In genomic region chr14:21989291-21989913, GRCm38 (mm10) we compare ENCODE assay signal across 8 mouse cellular contexts. TPM values are rescaled to one million over a fixed set of nuclear protein-coding genes. Genes with fewer than 3 reads are reported as not detected.
A peak's percentile ranks its signal among the peaks of the same experiment; 100 is the strongest.
DNase-seq lines count a peak whose midpoint lies in the region; ATAC-seq lines count a peak whose summit lies in the region.

Zfp503 (minus strand) TSS chr14:21989601.

- peak within 1 kb of the TSS; percentile 81 for H3K4me2 ChIP-seq in embryonic facial prominence, embryonic 14.5 days (ENCODE audit: low read depth, low read length)
- H3K4me2 ChIP-seq in heart, embryonic 15.5 days = peak within 1 kb of the TSS; percentile 98
- peak within 1 kb of the TSS; percentile 86 for H3K4me2 ChIP-seq in stomach, embryonic 16.5 days (ENCODE audit: low read depth, low read length)

- H3K4me1 ChIP-seq in megakaryocyte, embryonic 14.5 days = peaks cover 62% of the 10 kb centered on the region
- H3K4me1 ChIP-seq in embryonic facial prominence, embryonic 14.5 days (ENCODE audit: control insufficient read depth, insufficient read depth, low read length) = peaks cover 14% of the 10 kb centered on the region; the same call in 1 of the 2 replicates
- H3K4me1 ChIP-seq in heart, embryonic 15.5 days (replicated peaks) = peaks cover 58% of the 10 kb centered on the region
- H3K4me1 ChIP-seq in stomach, embryonic 16.5 days (ENCODE audit: control insufficient read depth, insufficient read depth, low read length) = peaks cover 13% of the 10 kb centered on the region

- H3K27ac ChIP-seq in embryonic facial prominence, embryonic 14.5 days (replicated peaks; ENCODE audit: low read depth, low read length) = peak within 1 kb of the TSS; percentile 89
- peak within 1 kb of the TSS; percentile 94 for H3K27ac ChIP-seq in heart, embryonic 15.5 days
- peak within 1 kb of the TSS; percentile 99 for H3K27ac ChIP-seq in stomach, embryonic 16.5 days (ENCODE audit: low read length)

- DNase-seq in embryonic facial prominence, embryonic 14.5 days (ENCODE audit: low spot score) = peak; percentile 94
- DNase-seq in kidney, postnatal 14 days = peak; percentile 88
- peak; percentile 82 to 88 for DNase-seq in lung, postnatal 4 days
- DNase-seq in cerebellum, adult 11-12 months = no peak

- H3K9ac ChIP-seq in embryonic facial prominence, embryonic 14.5 days (ENCODE audit: low read depth, low read length) = peak within 1 kb of the TSS; percentile 71
- peak within 1 kb of the TSS; percentile 44 for H3K9ac ChIP-seq in heart, embryonic 15.5 days
- H3K9ac ChIP-seq in stomach, embryonic 16.5 days (ENCODE audit: low read length) = peak within 1 kb of the TSS; percentile 83

- peak within 1 kb of the TSS; percentile 92 for H3K4me3 ChIP-seq in megakaryocyte, embryonic 14.5 days (replicated peaks)
- H3K4me3 ChIP-seq in embryonic facial prominence, embryonic 14.5 days (ENCODE audit: low read depth, low read length) = peak within 1 kb of the TSS; percentile 84
- peak within 1 kb of the TSS; percentile 83 for H3K4me3 ChIP-seq in heart, embryonic 15.5 days
- H3K4me3 ChIP-seq in stomach, embryonic 16.5 days (replicated peaks; ENCODE audit: low read length) = peak within 1 kb of the TSS; percentile 98

- no peak for ATAC-seq in megakaryocyte, adult 5-6 weeks (ENCODE audit: poor library complexity, severe bottlenecking)
- ATAC-seq in embryonic facial prominence, embryonic 14.5 days (ENCODE audit: low read depth) = peak; percentile 13
- no peak for ATAC-seq in heart, embryonic 15.5 days (replicated peaks; ENCODE audit: insufficient number of reproducible peaks, insufficient read depth, low FRiP score, low read depth)
- ATAC-seq in stomach, embryonic 16.5 days (ENCODE audit: insufficient read depth, low FRiP score) = peak; percentile 29; the same call in 1 of the 2 replicates

- WGBS in embryonic facial prominence, embryonic 14.5 days = 0% methylated on average over 29 of the region's 37 CpGs
- WGBS in heart, embryonic 15.5 days = under 1% methylated on average over 32 of the region's 37 CpGs
- WGBS in stomach, embryonic 16.5 days = under 1% methylated on average over 37 of the region's 37 CpGs

- no peaks in the 10 kb centered on the region for H3K36me3 ChIP-seq in megakaryocyte, embryonic 14.5 days (replicated peaks; ENCODE audit: low read length)
- H3K36me3 ChIP-seq in embryonic facial prominence, embryonic 14.5 days (ENCODE audit: control insufficient read depth, insufficient read depth, low read length) = peaks cover 21% of the 10 kb centered on the region
- H3K36me3 ChIP-seq in heart, embryonic 15.5 days = no peaks in the 10 kb centered on the region
- H3K36me3 ChIP-seq in stomach, embryonic 16.5 days (ENCODE audit: control insufficient read depth, insufficient read depth, low read length) = 0 out of 2 replicates have a peak, but pooled peaks cover 5% of the 10 kb centered on the region

- peaks cover 95% of the 10 kb centered on the region for H3K27me3 ChIP-seq in megakaryocyte, embryonic 14.5 days (replicated peaks)
- peaks cover 32% of the 10 kb centered on the region for H3K27me3 ChIP-seq in embryonic facial prominence, embryonic 14.5 days (replicated peaks; ENCODE audit: control insufficient read depth, insufficient read depth, low read length)
- peaks cover 66% of the 10 kb centered on the region for H3K27me3 ChIP-seq in heart, embryonic 15.5 days
- no peaks in the 10 kb centered on the region for H3K27me3 ChIP-seq in stomach, embryonic 16.5 days (ENCODE audit: control insufficient read depth, insufficient read depth, low read length)

- 0 out of 2 replicates have a peak, but pooled peaks cover 15% of the 10 kb centered on the region for H3K9me3 ChIP-seq in megakaryocyte, embryonic 14.5 days
- H3K9me3 ChIP-seq in embryonic facial prominence, embryonic 14.5 days (ENCODE audit: control insufficient read depth, low read length) = no peaks in the 10 kb centered on the region
- no peaks in the 10 kb centered on the region for H3K9me3 ChIP-seq in heart, embryonic 15.5 days (replicated peaks)
- H3K9me3 ChIP-seq in stomach, embryonic 16.5 days (replicated peaks; ENCODE audit: control insufficient read depth, low read length) = no peaks in the 10 kb centered on the region

RNA-seq across cellular contexts. Expression of gene Zfp503, which starts in this region (rescaled TPM):
- polyA plus RNA-seq in megakaryocyte, embryonic 14.5 days (2012; ENCODE audit: insufficient read depth, low replicate concordance) = 0.77 and 1.3 TPM in 2 replicates
- total RNA-seq in megakaryocyte, adult 5-6 weeks (2015) = 0.39 and 0.65 TPM in 2 replicates
- 0.51 TPM in 1 of 2 replicates, not detected in the other for total RNA-seq in megakaryocyte, adult 5-6 weeks (2017)
- 10.6 and 13.6 TPM in 2 replicates for polyA plus RNA-seq in embryonic facial prominence, embryonic 14.5 days (2014; fragmentation: Nextera tagmentation; extraction: Ambion mirVana)
- 3.0 and 5.4 TPM in 2 replicates for polyA plus RNA-seq in heart, embryonic 15.5 days (2015; fragmentation: Nextera tagmentation; extraction: Ambion mirVana)
- polyA plus RNA-seq in stomach, embryonic 16.5 days (2015; fragmentation: Nextera tagmentation; extraction: Ambion mirVana) = 7.1 and 10.1 TPM in 2 replicates

Comparison
In these comparisons a context has a peak if more than half of its experiments do, and no peak if none do; other contexts are left out.
1. ATAC-seq: peak in embryonic facial prominence, embryonic 14.5 days (single experiment) and stomach, embryonic 16.5 days (single experiment); none in megakaryocyte, adult 5-6 weeks (single experiment) and heart, embryonic 15.5 days (single experiment).
2. Peak in every context shown above with its lines, with median percentiles within 50 percentile points of each other: H3K4me3 ChIP-seq, H3K27ac ChIP-seq, H3K4me2 ChIP-seq and H3K9ac ChIP-seq.